ENCODE assay signal across 9 mouse cellular contexts in the genomic region with DNA sequence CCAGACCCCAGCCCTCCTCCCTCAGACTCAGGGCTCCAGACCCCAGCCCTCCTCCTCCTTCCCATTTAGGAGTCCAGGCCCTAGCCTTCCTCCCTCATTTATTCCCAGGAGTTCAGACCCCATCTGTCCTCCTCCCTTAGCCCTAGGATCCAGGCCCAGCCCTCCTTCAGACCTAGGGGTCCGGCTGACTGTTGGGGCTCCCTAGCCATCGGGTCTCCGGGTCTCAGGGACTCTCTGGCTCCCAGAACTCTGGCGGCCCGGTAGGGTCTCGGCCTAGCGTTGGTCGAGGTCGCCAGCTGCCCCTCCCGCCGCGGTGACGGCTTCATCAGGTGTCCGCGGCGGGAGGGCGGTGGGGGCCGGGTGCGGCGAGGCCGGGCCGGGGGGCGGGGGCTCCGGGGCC. TPM values are rescaled to one million over a fixed set of nuclear protein-coding genes. Genes with fewer than 3 reads are reported as not detected.
DNase-seq lines count a peak whose midpoint lies in the region; ATAC-seq and TF ChIP-seq lines count a peak whose summit lies in the region.
"Had no signal": no experiment of that assay in that cellular context is flagged by ENCODE, and none has a peak within 500 bp of the region (broad histone marks: within the 10 kb centered on the region; RNA-seq: fewer than 3 reads in every experiment).

No protein-coding gene starts in this region.

- WGBS in heart, adult 2 months, result 4% methylated on average over 22 of the region's 24 CpGs
- WGBS in forebrain, embryonic 16.5 days, result under 1% methylated on average over 16 of the region's 24 CpGs
- WGBS in liver, embryonic 12.5 days (ENCODE audit: insufficient replicate concordance), result 2% methylated on average over 24 of the region's 24 CpGs

- intact Hi-C loops in heart, adult 2 months (cut with DNase I), result no loop called here

- TF ChIP-seq EP300 in heart, adult 2 months (IDR thresholded peaks at IDR 0.05; ENCODE audit: insufficient read depth, low read depth, low read length), result no peak

- H3K27me3 ChIP-seq in heart, adult 2 months (ENCODE audit: control insufficient read depth, insufficient read depth, low read length), result peaks cover 6% of the 10 kb centered on the region; the same call in 1 of the 2 replicates
- H3K27me3 ChIP-seq in forebrain, embryonic 16.5 days (replicated peaks; ENCODE audit: control insufficient read depth, insufficient read depth, low read length), result peaks cover 57% of the 10 kb centered on the region
- H3K27me3 ChIP-seq in liver, embryonic 12.5 days (replicated peaks), result peaks cover 86% of the 10 kb centered on the region

- peak overlapping the region; percentile 45; the same call in 1 of the 2 replicates for H3K9ac ChIP-seq in heart, adult 2 months (ENCODE audit: low read depth, low read length)
- H3K9ac ChIP-seq in forebrain, embryonic 16.5 days (replicated peaks; ENCODE audit: low read depth, low read length), result peak overlapping the region; percentile 33
- H3K9ac ChIP-seq in liver, embryonic 12.5 days, result no peak overlapping the region; the same call in 1 of the 2 replicates

- no peak for DNase-seq in heart, adult 2 months
- DNase-seq in heart, adult 18-20 months, result no peak
- DNase-seq in A20 (ENCODE audit: low read depth, low spot score), result peak; percentile 49
- no peak for DNase-seq in left cerebral cortex, adult 8-10 months (ENCODE audit: low spot score in 2 of 2)
- no peak for DNase-seq in spleen, postnatal 14 days (ENCODE audit: low spot score in 2 of 2)
- DNase-seq in urinary bladder, adult 2 months (ENCODE audit: low spot score), result no peak

- no peaks in the 10 kb centered on the region for H3K79me2 ChIP-seq in heart, adult 2 months (replicated peaks; ENCODE audit: control insufficient read depth, insufficient read depth, low read length)

- TF ChIP-seq POLR2A in heart, adult 2 months (IDR thresholded peaks at IDR 0.05; ENCODE audit: insufficient read depth, low read depth, low read length), result no peak

- no peaks in the 10 kb centered on the region for H3K4me1 ChIP-seq in heart, adult 2 months (ENCODE audit: control insufficient read depth, insufficient read depth, low read length)
- H3K4me1 ChIP-seq in forebrain, embryonic 16.5 days (replicated peaks; ENCODE audit: control insufficient read depth, insufficient read depth, low read length), result peaks cover 19% of the 10 kb centered on the region
- peaks cover 7% of the 10 kb centered on the region; the same call in 1 of the 2 replicates for H3K4me1 ChIP-seq in liver, embryonic 12.5 days

- no peaks in the 10 kb centered on the region for H3K9me3 ChIP-seq in forebrain, embryonic 16.5 days (ENCODE audit: control insufficient read depth, low read length)
- H3K9me3 ChIP-seq in liver, embryonic 12.5 days (replicated peaks), result 0 out of 2 replicates have a peak, but pooled peaks cover 3% of the 10 kb centered on the region

- H3K4me3 ChIP-seq in heart, adult 2 months, result peak overlapping the region; percentile 35; the same call in 1 of the 2 replicates
- H3K4me3 ChIP-seq in forebrain, embryonic 16.5 days (replicated peaks; ENCODE audit: low read length), result peak overlapping the region; percentile 39
- H3K4me3 ChIP-seq in liver, embryonic 12.5 days, result peak overlapping the region; percentile 44

- H3K36me3 ChIP-seq in heart, adult 2 months (ENCODE audit: control insufficient read depth, insufficient read depth, low read length), result no peaks in the 10 kb centered on the region
- H3K36me3 ChIP-seq in forebrain, embryonic 16.5 days (ENCODE audit: control insufficient read depth, insufficient read depth), result no peaks in the 10 kb centered on the region
- no peaks in the 10 kb centered on the region for H3K36me3 ChIP-seq in liver, embryonic 12.5 days

- H3K4me2 ChIP-seq in forebrain, embryonic 16.5 days (ENCODE audit: low read length), result peak overlapping the region; percentile 58
- peak overlapping the region; percentile 62 for H3K4me2 ChIP-seq in liver, embryonic 12.5 days

- no peak for ATAC-seq in forebrain, embryonic 16.5 days
- no peak for ATAC-seq in liver, embryonic 12.5 days

- H3K27ac ChIP-seq in heart, adult 2 months, result no peak overlapping the region
- no peak overlapping the region for H3K27ac ChIP-seq in forebrain, embryonic 16.5 days (ENCODE audit: low read length)
- H3K27ac ChIP-seq in liver, embryonic 12.5 days, result no peak overlapping the region

- no peak for TF ChIP-seq CTCF in heart, adult 2 months (IDR thresholded peaks at IDR 0.05)

RNA-seq across cellular contexts. Expression of gene Gm4881, which starts 9.7 kb away (rescaled TPM):
- total RNA-seq in heart, adult 2 months (2021), result not detected
- not detected in 2 replicates for polyA plus RNA-seq in heart, adult 2 months (2012; rRNA removed)
- total RNA-seq in heart, adult 18-20 months (2021), result not detected
- polyA plus RNA-seq in forebrain, embryonic 16.5 days (2015; fragmentation: Nextera tagmentation; extraction: Ambion mirVana), result 0.37 TPM in 1 of 2 replicates, not detected in the other
- not detected in 2 replicates for polyA plus RNA-seq in liver, embryonic 12.5 days (2016; fragmentation: Nextera tagmentation; extraction: Ambion mirVana)
- not detected for total RNA-seq in left cerebral cortex, adult 8-10 months (2022)
- not detected in 2 replicates for polyA plus RNA-seq in urinary bladder, adult 2 months (2012; rRNA removed)
- polyA plus RNA-seq: C2C12 had no signal

RNA-seq across cellular contexts. Expression of gene Rabac1, which starts 18.6 kb away (rescaled TPM):
- total RNA-seq in heart, adult 2 months (2021), result 100 to 1,000 TPM; 299 to 358 TPM
- 467 and 472 TPM in 2 replicates for polyA plus RNA-seq in heart, adult 2 months (2012; rRNA removed)
- 100 to 1,000 TPM; 337 to 347 TPM for total RNA-seq in heart, adult 18-20 months (2021)
- 200 and 220 TPM in 2 replicates for polyA plus RNA-seq in forebrain, embryonic 16.5 days (2015; fragmentation: Nextera tagmentation; extraction: Ambion mirVana)
- 63.4 and 67.4 TPM in 2 replicates for polyA plus RNA-seq in liver, embryonic 12.5 days (2016; fragmentation: Nextera tagmentation; extraction: Ambion mirVana)
- total RNA-seq in left cerebral cortex, adult 8-10 months (2022), result 100 to 1,000 TPM; 322 to 333 (median 326) TPM
- 367 and 429 TPM in 2 replicates for polyA plus RNA-seq in urinary bladder, adult 2 months (2012; rRNA removed)

RNA-seq across cellular contexts. Expression of gene Arhgef1, which starts 51.3 kb away (rescaled TPM):
- total RNA-seq in heart, adult 2 months (2021), result 10 to 100 TPM; 43.0 to 43.2 TPM
- 92.8 and 105 TPM in 2 replicates for polyA plus RNA-seq in heart, adult 2 months (2012; rRNA removed)
- 10 to 100 TPM; 31.5 to 47.6 TPM for total RNA-seq in heart, adult 18-20 months (2021)
- 61.7 and 73.7 TPM in 2 replicates for polyA plus RNA-seq in forebrain, embryonic 16.5 days (2015; fragmentation: Nextera tagmentation; extraction: Ambion mirVana)
- polyA plus RNA-seq in liver, embryonic 12.5 days (2016; fragmentation: Nextera tagmentation; extraction: Ambion mirVana), result 71.9 and 80.4 TPM in 2 replicates
- 10 to 100 TPM; 56.3 to 90.8 (median 74.6) TPM for total RNA-seq in left cerebral cortex, adult 8-10 months (2022)
- polyA plus RNA-seq in urinary bladder, adult 2 months (2012; rRNA removed), result 174 and 180 TPM in 2 replicates

RNA-seq across cellular contexts. Expression of gene Atp1a3, which starts 51.8 kb away (rescaled TPM):
- total RNA-seq in heart, adult 2 months (2021), result 1 to 10 TPM in 1 of 2 experiments, under 1 TPM in 1; 0.39 to 1.2 TPM
- 0.85 and 1.7 TPM in 2 replicates for polyA plus RNA-seq in heart, adult 2 months (2012; rRNA removed)
- 1 to 10 TPM in 1 of 2 experiments, under 1 TPM in 1; 0.77 to 1.4 TPM for total RNA-seq in heart, adult 18-20 months (2021)
- 227 and 278 TPM in 2 replicates for polyA plus RNA-seq in forebrain, embryonic 16.5 days (2015; fragmentation: Nextera tagmentation; extraction: Ambion mirVana)
- 0.45 and 0.50 TPM in 2 replicates for polyA plus RNA-seq in liver, embryonic 12.5 days (2016; fragmentation: Nextera tagmentation; extraction: Ambion mirVana)
- total RNA-seq in left cerebral cortex, adult 8-10 months (2022), result 1,000 to 10,000 TPM; 1,859 to 2,026 (median 1,901) TPM
- polyA plus RNA-seq in urinary bladder, adult 2 months (2012; rRNA removed), result 0.51 and 0.93 TPM in 2 replicates

RNA-seq across cellular contexts. Expression of gene Cd79a, which starts 56.8 kb away (rescaled TPM):
- total RNA-seq in heart, adult 2 months (2021), result 1 to 10 TPM; 1.1 to 1.7 TPM
- polyA plus RNA-seq in heart, adult 2 months (2012; rRNA removed), result 5.1 and 15.6 TPM in 2 replicates
- 10 to 100 TPM in 1 of 2 experiments, 1 to 10 TPM in 1; 1.3 to 12.7 TPM for total RNA-seq in heart, adult 18-20 months (2021)
- 0.16 and 0.19 TPM in 2 replicates for polyA plus RNA-seq in forebrain, embryonic 16.5 days (2015; fragmentation: Nextera tagmentation; extraction: Ambion mirVana)
- polyA plus RNA-seq in liver, embryonic 12.5 days (2016; fragmentation: Nextera tagmentation; extraction: Ambion mirVana), result 0.12 TPM in 1 of 2 replicates, not detected in the other
- total RNA-seq in left cerebral cortex, adult 8-10 months (2022), result under 1 TPM; 0.33 to 0.74 (median 0.53) TPM
- polyA plus RNA-seq in urinary bladder, adult 2 months (2012; rRNA removed), result 0.65 and 0.74 TPM in 2 replicates
